Mouse (Mus musculus) cerebellum, postnatal 14 days (tissue): ENCODE measurements around the gene Trpm5.

Source experiments
- DNase-seq, 2 experiments: peaks; one replicate each; pipeline ENCODE4 v3.0.0; 2021; ENCODE audit warnings: mixed read lengths in 2 of 2

Trpm5 gene

DNA sequence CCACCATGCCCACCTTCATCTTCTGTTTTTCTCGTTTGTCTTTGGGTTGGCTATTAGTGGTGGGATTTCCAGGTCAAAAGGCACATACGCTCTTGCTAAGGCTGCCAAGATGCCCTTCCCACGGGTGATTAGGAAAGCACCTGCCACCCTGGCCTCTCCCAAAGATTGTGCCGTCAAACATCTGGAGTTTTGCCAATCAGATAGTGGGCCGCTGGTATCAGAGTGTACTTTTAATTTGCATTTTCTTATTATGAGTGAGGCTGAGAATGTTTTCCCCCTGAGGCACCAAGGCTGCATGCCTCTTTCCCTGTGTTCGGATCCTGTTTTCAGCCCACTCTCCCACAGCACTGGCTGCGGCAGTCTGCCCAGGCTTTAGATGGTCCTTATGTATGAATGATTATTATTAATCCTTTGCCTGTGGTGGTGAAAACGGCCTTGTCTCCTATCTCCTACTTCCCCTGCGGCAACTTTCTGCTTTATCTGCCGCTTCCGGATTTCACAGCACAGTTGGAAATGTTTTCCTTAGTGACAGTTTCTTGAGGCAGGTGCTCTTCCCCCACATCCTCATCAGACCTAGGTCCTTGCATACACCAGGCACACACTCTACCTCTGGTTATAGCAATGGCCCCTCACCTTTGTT is 10.9 kb upstream of the Trpm5 start:
- DNase-seq, result no peak

DNA sequence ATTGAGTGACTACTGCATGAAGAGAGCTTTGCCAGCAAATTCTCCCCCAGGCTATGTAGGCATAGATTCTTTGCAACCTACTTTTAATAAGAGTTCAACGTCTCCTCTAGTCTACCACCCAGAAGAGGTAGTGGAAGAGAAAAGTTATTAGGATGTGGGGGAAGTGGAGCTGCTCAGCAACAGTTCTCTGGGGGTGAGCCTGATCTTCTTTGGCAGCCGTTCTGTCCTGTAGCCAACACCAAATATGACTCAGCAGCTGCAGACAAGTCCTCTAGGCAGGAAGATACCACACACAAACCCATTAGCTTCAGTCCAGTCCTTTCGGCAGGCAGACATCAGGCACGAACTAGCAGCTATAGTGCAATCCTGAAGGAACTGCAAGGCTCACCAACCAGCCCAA is 6.3 kb upstream of the Trpm5 start:
- DNase-seq, result no peak

DNA sequence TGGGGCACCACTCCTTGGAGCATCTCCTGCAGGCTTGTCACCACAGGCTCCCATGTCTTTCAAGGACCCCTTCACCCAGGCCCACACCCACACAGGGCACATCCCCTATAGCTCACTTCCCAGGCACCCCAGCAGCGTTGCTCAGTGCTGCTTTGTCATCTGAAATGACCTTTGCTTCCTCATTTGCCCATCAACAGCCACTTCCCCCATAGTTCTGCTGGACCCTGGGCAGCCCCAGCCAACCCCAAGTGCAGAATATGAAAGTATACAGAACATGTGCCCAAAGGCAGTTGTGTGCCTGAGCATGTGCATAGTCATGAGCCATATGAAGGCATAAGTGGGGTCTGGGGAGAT is 1.1 kb upstream of the Trpm5 start:
- DNase-seq, result no peak

DNA sequence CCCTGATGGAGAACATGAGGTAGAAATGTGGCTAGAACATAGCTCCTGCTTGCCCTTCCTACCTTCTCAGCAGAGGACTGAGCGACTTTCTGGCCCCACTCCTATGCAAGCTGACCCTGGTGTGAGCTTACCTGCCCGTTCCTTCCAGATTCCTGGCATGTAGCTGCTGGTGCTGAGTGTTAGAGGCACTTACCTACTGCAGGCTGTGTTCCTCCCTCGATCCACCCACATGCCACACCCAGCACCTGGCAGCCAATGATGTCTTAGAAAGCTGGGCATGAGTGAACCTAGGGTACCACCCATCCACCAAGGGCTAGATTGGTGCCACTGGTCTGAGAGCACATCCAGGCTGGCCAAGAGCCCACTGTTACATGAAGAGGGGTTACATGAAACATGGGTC is 595 bp downstream of the Trpm5 start:
- no peak for DNase-seq

DNA sequence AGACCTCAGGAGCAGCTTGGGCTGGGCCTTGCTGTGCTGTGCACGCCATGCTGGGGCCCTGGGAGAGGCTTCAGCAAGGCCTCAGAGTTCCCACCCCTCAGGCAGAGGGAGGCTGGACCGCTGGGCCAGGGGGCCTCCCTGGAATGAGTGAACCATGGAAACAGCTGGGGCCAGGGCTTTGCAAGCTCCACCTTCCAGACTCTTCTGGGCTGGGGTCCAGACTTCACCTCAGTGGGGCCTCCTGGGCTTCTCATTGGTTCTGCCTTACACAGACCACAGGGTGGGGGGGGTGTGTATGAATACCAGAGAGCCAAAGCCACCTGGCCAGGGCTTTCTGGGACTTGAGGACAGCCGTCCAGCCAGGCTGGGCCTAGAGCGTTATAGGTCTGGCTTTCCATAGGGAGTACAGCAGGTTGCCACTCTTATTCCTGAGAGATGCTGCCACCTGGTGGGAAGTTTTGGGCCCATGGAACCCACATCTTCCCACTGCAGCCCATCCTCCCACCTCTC is 7.3 kb downstream of the Trpm5 start:
- DNase-seq, result peak in 1 of 2 experiments; percentile 62

DNA sequence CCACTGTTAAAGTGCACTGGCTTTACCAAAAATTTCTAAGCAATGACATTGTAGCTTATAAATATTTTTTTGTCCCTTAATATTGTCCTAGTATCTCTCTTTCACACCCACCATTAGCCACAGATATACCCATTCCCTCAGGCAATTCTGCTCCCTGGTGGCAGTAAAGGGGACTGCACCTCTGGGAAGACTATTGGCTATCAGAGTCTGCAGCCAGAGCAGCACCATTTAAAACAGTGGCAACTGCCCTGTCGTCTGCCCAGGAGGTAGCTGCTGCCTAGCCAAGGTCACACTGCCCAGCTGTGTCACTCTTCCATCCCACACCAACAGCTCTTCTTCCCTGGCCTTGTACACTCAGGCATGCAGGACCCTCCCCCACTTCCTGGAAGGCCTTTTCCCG is 8.1 kb downstream of the Trpm5 start:
- peak; percentile 81 to 89 for DNase-seq

DNA sequence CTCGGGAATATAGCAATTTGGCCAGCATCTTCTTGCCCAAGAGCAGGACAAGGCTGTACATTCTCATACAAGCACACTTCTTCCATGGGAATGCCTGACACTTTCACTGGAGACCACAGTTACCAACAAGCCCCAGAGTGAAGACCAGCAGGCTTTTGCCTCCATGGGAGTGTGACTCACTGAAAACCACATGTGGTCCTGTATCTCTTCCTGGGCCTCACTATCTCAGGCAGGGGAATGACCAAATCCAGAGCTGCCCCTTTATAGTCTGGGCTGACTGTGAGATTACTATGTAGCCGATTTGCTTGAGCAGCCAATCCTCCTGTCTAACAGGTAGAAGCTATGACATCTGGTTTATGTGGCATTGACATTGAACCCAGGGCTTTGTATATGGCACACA is 10.7 kb downstream of the Trpm5 start:
- DNase-seq, result no peak

DNA sequence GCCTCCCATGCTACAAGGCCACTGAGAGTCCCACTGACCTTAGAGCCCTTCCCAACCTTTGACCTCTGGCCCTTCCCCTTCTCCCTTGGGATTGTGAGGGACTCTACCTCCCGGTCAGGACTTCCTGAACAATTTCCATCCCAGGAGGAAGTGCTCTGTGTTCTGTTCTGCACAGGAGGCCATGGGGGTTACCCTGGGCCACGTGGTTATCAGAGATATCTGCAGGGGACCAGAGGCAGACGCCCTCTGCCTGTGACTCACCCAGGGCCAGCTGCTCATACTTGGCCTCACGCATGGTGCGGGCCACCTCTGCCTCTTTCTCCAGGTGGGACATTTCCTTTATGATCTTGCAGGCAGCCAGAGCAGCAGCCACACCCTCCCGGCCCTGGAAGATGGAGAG is 12.4 kb downstream of the Trpm5 start:
- peak in 1 of 2 experiments; percentile 1 for DNase-seq

DNA sequence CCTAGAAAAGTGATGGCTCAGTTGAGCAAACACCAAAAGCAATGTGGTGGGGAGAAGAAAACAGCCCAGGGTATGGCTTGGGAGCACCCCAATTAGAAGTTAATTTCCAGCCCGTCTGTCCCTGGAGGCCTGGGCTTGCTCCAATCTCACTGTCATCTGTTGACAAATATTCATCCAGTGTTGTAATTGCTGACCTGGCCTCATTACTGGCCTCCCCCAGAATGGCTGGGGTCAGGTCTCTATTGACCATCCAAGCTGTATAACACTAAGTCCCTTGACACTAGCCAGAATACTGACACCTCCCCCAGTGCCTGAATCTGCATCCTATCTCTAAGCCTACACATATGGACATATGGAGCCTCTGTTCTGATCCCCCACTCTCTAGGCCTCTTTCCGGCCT is 17.1 kb downstream of the Trpm5 start:
- no peak for DNase-seq

DNA sequence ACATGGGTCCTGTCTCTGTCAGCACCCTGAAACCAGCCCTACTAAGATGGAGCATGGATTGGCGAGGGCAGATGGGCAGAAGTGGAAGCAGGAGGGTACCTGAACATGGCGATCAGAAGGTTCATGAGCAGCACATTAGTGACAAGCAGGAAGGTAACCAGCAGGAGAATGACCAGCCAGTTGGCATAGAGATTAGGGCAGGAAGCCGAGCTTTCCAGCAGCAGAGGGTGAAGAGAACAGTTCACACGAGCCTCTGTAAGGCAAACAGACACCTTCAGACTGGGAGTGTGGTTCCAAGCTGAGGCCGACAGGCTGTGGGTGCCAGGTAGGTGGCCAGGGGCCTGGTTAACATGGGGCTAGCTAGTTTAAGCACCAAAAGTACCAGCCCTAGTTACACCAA is 19.0 kb downstream of the Trpm5 start:
- peak in 1 of 2 experiments; percentile 53 for DNase-seq

DNA sequence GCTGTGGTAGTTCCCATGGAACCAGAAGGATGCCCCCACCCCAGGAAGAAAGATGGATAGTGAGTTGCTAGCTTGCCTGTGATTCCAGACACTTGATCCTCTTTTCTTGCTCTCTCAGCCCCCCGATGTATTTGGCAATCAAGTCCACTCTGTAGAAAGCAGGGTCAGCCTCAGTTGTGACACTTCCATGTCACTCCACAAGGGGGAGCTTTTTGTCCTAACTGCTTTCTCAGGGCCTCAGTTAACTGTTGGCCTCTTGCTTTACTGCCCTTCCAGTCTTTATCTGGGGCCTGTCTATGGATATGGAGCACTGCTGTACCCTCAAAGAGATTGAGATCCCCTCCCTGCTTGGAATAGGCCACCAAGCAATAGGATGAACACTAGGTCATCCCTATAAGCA is 21.4 kb downstream of the Trpm5 start:
- peak; percentile 64 to 79 for DNase-seq

DNA sequence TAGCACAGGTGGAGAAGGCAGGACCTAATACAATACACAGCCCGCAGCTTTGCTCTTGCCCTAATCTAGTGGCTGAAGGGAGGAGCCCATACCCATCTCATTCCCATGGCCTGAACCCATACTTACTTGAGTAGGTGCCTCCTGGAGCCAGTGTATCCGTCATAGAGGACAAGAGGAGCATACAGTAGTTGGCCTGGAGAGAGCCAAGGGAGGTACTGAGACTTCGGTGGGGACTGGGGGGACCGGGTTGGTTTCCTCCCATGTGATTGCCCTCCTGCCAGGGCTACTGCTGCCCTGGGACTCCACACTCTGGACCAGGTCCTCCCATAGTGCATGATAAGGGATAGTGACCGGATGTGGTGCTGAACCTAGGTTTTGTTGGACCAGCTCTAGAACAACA is 21.8 kb downstream of the Trpm5 start:
- no peak for DNase-seq

DNA sequence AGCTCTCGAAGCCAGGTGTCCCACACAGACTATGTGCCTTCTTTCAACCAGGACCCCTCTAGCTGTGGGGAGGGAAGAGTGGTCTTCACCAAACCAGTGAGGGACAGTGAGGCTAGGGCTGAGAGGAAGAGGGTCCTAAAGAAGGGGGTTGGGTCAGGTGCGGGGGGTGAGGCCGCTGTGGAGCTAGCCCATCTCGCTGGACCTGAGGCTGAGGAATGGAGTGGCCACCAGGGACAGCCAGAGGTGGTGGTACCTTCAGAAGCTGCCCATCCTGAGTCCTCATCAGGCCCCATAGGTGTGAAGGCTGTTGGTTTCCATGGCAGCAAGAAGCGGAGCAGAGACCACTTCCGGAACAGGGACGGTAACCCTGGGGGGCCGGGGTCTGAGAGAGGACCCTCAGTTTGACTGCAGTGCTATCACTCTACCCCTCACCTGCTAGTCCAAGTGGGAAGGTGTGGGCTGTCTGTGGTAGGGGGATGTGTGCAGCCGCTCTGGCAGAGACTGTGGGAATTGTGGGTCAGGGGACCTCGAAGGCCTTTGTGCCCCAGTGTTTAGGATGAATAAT is 23.9 kb downstream of the Trpm5 start:
- no peak for DNase-seq

DNA sequence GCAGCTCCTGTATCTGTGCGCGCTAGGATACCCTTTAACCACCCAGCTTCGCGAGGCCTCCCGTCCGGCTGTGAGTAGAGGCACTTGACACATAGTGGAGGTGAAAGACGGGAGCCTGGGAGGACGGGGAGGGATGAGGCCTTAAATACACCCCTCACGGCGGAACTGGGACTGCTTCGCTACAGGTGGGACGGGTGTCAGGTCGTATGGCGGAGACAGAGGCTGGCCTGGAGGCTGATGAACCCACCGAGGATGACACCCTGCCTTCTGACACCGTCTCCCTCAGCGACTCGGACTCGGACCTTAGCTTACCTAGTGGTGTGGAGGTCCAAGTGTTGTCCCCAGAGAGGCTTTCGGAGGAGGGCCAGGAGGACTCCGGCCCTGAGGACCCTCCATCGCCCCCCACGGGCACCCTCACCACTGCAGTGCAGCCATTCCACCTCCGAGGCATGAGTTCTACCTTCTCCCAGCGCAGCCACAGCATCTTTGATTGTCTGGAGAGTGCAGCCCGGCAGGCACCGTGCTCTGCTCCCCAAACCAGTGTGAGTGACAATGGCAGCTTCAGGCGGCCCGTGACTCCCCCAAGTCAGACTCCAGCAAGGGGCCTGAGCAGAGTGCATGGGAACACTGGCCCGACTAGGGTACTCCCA is 24.6 kb downstream of the Trpm5 start:
- peak; percentile 44 to 64 for DNase-seq

DNA sequence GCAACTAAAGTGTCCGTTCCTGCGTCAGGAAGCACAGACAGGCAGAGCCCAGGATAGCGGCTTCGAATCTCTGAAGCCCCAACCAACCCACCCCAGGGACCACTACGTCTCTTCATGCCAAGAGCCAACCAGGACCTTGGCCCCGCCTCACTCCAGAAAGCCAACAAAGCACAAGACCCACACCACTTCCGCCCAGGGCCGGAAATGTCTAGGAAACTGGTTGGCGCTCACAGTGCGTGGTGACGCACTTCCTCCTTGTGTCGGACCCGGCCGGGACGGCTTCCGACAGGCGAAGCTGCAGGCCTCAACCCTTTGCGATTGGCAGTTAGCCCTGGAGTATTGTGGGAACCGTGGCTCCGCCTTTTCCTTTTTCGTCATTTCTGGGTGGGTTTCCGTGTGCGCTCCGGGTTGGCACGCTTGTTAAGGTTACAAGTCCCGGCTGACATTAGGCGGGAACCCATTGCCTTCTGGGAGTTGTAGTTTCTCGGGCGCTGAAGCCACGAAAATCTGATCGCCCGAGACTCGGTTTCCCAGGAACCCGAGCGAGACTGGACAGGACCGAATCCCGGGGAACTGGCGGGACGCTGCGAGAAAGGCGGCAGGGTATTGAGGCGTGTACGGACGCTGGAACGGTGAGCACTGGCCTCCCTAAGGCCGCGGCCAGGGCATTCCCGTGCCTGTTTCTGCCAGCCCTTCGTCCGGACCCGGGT is 25.4 kb downstream of the Trpm5 start, which contains the start of gene Tssc4:
Tssc4 (plus strand) TSS at position 368 of the 710 bp plus-strand sequence.
- DNase-seq, result peak; percentile 98 to 99

DNA sequence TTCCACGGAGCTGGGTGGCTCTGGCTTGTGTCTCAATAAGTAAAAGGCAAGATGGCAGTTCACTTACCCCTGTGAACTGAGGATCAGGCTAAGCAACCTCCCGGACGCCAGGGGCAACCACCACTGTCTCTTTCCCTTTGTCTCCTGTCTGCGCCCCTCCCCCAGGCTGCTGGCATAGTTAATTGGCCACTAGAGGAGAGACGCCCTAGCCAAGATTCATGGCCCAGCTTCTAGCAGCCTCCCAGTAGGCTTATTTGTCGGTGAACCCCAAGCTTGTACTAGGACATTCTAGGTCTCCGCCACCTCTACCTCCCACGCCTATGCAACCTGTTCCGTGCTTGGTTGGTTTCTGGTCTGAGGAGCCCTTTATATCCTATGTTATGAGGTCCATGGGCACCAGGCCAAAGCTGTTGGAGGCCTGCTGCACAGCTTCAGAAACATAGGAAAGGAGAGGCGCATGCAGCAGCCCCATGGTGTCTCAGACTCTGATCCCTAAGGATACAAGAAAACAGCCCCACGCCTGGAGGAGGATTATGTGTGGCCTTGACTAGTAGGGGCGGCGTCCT is 26.0 kb downstream of the Trpm5 start:
- DNase-seq, result peak; percentile 78 to 92

DNA sequence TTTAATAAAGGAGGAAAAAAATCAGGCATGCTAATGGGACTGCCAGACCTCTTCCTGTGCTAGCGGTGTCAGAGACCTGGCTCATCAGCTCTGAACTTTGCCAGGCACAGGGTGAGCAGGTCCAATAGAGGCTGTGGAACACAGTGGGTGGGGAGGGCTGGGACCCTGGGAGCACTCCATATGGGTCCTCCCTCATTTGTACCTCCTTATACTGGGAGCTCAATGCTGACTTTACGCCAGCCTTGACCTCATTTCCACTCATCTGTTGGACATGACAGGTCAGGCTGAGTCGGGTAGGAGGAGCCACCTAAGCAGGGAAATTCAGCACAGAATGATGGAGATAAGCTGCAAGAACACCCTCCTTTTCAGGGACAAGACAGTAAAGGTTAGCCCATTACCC is 26.5 kb downstream of the Trpm5 start:
- DNase-seq, result peak; percentile 49 to 58

DNA sequence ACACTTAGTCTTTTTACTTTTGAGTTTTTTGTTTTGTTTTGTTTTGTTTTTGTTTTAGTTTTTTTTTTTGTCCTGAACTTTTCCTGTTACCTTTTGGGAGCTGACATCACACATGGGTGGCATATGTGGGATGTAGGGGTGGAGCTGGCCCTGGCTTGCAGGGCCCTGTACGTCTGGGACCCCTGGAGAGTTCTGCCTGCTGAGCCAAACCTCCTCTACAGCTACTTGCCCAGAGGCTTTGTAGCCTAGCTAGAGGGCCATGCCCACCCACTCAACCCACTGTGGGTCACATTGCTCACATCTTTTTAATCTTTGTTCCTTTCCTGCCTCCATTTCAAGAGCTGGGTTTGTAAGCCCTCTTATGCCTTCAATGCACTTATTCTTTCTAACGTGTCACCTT is 27.0 kb downstream of the Trpm5 start:
- DNase-seq, result peak; percentile 35 to 53

DNA sequence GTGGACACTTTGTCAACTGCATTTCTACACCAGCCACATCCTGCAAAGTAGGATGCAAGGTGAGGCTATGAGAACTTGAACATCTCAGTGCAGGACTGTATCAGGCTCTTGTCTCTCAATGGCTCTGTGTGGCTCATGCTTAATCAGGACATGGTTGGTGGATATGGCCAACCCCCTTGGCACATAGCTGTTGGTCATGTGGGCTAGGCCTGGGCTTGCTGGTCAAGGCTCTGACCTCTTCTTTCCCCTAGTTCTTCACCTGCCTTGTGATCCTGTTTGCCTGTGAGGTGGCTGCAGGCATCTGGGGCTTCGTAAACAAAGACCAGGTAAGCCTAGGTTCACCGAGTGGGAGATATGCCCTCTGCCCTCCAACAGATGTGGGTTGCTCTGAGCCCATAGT is 28.8 kb downstream of the Trpm5 start:
- DNase-seq, result no peak

DNA sequence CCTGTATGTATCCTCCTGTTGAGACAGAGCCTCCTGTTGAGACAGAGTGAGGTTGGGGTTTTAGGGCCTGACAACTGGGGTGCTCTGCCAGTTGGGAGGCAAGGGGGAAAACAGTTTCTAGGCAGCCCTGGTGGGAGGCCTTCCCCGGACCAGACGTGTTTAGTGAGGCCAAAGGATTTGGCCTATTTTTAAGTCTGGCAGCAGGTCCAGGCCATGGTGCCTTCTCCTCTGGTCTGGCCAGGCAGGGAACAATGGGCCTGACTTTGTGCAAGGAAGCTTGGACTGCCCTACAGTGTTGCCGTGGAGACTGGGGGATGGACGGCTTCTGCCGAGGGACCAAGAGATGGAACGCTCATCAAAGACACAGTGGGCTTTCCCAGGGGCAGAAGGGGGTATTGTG is 30.2 kb downstream of the Trpm5 start:
- peak in 1 of 2 experiments; percentile 35 for DNase-seq

DNA sequence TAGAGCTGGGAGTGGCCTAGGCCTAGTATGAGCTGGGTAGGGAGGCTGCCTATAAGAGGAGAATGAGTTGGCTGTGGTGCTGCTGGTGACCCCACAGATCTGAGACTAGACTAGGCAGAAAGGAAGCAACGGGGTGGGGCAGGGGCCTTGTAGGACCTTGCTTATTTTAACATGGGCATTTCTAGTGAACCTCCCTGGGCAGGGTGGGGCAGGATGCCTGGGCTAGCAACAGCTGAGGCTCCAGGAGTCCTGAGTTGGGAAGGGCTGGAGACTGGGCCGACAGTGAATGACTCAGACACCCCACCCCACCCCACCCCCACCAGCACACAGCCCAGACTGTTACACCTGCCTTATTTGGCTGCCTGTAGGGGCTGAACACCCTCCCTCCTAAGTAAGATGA is 31.7 kb downstream of the Trpm5 start:
- DNase-seq, result no peak

DNA sequence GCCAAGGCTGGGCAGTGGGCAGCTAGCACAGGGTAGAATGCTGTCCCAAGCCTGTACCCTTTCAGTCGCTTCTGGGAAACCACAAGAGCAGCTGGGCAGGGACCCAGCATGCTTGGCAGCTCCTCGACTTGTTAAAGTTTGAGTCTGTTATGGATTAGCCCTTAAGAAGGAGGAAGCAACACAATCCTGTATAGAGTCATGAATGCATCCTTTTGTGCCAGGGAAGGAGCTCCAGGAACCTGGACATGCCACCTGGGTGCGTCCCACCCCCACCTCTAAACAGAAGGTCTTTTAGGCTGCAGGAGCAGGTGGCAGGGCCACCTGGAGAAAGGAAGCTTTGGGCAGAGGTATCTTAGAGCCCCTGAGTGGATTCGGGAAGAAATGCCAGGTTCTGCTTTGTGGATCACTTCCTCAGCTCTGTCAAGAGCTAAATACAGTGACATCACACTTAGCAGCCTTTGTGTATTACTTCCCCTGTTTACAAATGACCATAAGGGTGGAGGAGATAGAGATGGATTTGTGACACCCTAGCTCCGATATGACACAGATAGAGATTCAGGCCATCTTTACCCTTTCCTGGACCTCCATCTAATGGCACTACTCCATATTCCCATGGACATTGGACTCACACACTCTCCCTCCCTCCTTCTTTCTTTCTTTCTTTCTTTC is 35.1 kb downstream of the Trpm5 start:
- peak; percentile 72 to 82 for DNase-seq

DNA sequence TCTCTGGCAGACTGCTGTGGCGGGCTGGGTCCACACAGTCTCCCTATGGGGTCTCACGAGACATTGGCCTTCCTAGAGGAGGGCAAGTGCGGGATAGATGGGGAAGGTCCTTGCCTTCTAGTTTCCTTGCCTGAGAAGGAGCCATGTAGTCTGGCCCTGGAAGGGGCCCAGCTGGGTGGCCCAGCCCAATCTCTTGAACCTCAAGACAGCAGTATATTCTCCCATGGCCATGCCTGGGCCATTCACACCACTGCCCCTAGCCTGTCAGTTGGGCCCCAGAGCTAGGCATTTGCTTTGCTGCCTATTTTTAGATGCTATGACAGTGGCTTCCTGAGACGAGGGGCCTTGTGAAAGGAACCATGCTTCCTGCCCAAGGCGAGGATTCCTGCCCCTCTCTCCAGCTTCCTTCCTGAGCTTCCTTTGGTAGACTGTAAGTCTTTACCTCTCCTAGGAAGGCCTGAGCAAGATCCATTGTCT is 36.2 kb downstream of the Trpm5 start:
- DNase-seq, result peak in 1 of 2 experiments; percentile 28
